Mouse (Mus musculus): Measurements from ENCODE around the gene Prkg1.

DNA sequence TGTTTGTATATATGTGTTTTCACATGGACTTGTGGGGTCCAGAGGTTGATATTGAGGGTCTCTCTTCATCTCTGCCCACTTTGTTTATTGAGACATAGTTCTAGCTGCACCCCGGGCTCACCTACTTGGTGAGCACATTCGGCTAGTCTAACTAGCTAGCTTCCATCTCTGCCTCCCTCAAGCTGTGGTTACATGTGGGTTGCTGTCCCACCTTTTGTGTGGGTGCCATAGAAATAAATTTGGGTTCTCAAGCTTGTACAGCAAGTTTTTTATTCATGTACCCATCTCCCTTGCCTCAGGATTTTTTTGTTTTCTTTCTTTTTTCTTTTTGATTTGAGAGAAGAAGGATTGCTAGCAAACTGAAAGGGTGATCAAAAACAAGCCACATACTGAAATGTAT, 617.4 kb downstream of the Prkg1 start:
- no peak for TF ChIP-seq CHD2 (IDR thresholded peaks at IDR 0.05; ENCODE audit: low read depth, low read length)
- no peak for TF ChIP-seq ZNF384 (IDR thresholded peaks at IDR 0.05; ENCODE audit: low read depth, low read length)

Data from ES-E14 (cell line).